Mouse (Mus musculus) T-helper 1 cell (primary cell): ENCODE measurements around the gene Tmprss7.

Source experiments
- in situ Hi-C: fragments of 300-600 bp; cut with MboI, MseI; formaldehyde crosslinking; loops from one replicate; pipeline ENCODE4 v1.15.1; 2025; ENCODE audit warnings: high pct_unique_total_duplicates

Tmprss7 gene

DNA sequence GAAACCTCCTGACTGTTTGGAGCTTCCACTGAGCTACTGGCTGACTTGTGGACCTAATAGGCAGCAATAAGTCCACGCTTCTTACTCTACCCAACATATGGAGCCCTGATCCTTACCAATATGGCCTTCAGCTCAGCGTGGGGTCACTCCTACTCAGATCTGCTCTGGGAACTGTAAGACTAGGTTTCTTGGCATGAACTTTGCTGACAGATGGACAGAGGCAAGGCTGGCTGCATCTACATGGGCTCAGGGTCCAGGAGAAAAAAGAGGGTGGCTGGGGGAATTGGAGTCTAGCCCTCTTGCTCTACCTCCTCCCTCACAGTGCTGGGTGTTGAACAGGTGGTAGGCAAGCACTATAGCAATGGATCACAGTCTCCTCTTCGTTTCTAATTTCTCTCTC, 6.6 kb downstream of the Tmprss7 start:
- in situ Hi-C loops, result no loop called here

- in situ Hi-C loops, result no loop called here
Measured at GRCm38 (mm10) chr16:45685295-45685694, 8.2 kb downstream of the Tmprss7 start.

- in situ Hi-C loops, result no loop called here
Measured at GRCm38 (mm10) chr16:45684815-45685214, 8.6 kb downstream of the Tmprss7 start.

DNA sequence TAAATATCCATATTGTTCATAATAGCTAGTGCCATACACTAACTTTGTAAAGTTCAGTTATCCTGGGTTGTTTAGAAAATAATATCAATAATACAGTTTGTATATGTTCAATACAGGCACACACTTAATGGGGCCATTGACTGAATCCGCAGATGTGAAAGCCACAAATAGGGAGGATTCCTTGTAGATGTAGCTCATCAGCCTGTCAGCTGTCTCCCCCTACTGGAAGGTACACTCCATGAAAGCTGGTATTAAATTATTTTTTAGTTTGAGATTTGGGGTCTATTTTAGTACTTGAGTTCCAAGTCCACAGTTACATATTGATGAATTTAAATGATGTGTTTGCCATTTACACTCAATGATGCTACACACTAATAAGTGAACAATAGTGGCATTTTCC, 17.0 kb downstream of the Tmprss7 start:
- in situ Hi-C loops, result loop anchor here (5.0 kb wide), 2 partner anchors 44 to 94 kb away; no protein-coding TSS in a partner anchor

DNA sequence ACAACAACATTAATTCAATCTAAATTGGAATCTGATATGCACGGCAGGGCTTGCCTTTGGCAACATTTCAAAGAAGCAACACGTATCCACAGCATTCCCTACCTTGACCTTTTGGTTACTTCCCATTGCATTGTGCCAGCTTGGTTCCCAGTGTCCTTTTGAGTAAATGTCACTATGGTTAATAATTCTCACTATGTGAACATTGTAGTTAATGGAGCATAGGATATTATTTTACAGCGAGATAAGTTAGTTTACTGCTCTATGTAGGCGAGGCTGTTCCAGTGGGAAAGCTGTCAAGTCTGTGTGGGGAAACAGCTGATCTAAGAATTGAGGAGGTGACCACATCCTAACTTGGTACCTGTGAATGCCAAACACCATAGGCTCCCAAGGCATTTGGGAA, 23.5 kb downstream of the Tmprss7 start:
- in situ Hi-C loops, result no loop called here

GRCm38 (mm10) chr16:45668178-45668577, 25.3 kb downstream of the Tmprss7 start:
- in situ Hi-C loops, result no loop called here

- in situ Hi-C loops, result no loop called here
Measured at GRCm38 (mm10) chr16:45666136-45666535, 27.3 kb downstream of the Tmprss7 start.

GRCm38 (mm10) chr16:45662381-45662780, 31.1 kb downstream of the Tmprss7 start:
- in situ Hi-C loops, result no loop called here

- in situ Hi-C loops, result no loop called here
Measured at GRCm38 (mm10) chr16:45659596-45659995, 33.9 kb downstream of the Tmprss7 start.

DNA sequence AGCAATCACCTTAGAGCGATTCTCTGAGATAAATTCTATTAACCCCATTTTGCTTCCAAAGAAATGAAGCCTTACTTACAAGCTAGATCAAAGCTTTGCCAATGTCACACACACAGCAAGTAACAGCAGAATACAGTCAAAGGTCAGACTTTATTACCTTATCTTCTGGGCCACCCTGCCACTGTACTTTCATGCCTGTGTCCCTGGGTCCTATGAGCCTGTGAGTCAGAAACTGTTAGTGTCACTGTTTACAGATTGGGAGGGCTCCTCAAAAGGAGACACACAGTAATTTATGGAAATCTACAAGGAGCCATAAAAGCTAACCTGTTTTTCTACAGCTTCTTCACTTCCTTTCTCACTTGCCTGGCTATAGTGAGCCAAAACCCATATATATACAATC, 35.2 kb downstream of the Tmprss7 start:
- in situ Hi-C loops, result no loop called here

- in situ Hi-C loops, result no loop called here
Measured at GRCm38 (mm10) chr16:45657574-45658159, 35.8 kb downstream of the Tmprss7 start.

DNA sequence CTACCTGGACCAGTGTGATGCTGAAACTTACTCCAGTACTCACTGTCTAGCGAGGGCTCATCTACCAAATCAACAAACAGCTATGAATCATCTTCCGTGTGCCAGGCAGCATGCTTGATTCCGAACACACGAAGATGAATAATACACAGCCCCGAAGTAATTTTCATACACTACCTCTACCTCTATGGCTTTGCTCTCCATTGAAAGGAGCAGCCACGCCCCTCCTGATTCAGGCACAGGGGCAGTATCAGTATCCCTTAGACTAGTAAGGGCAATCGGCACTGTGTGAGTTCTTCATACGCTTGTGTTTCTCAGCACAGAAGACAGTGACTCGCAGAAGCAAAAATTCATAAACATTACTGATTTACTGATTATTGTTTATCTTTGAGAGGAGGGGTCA, 39.0 kb downstream of the Tmprss7 start:
- in situ Hi-C loops, result no loop called here

DNA sequence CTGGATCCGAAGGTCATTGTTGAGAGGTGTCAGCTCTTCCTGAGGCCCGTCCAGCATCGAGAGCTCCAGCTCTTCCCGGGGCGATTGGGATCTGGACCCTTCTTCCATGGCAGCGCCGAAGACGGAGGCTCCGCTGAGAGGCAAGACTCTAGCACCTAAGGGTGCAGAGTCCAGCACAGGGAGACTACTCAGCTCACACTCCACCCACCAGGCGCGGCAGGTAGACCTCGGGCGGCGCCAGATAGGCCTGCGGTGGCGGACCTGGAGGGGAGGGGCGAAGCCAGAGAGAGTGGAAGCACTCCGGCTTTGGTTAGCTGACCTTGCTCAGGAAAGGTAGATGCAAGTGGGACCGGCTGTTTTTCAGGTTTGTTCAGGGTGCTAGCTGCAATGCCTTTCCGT, 39.5 kb downstream of the Tmprss7 start, which contains the start of gene BC016579:
Gene BC016579, minus strand, starts transcription at position 135 of the 399 bp plus-strand sequence.
- in situ Hi-C loops, result no loop called here

DNA sequence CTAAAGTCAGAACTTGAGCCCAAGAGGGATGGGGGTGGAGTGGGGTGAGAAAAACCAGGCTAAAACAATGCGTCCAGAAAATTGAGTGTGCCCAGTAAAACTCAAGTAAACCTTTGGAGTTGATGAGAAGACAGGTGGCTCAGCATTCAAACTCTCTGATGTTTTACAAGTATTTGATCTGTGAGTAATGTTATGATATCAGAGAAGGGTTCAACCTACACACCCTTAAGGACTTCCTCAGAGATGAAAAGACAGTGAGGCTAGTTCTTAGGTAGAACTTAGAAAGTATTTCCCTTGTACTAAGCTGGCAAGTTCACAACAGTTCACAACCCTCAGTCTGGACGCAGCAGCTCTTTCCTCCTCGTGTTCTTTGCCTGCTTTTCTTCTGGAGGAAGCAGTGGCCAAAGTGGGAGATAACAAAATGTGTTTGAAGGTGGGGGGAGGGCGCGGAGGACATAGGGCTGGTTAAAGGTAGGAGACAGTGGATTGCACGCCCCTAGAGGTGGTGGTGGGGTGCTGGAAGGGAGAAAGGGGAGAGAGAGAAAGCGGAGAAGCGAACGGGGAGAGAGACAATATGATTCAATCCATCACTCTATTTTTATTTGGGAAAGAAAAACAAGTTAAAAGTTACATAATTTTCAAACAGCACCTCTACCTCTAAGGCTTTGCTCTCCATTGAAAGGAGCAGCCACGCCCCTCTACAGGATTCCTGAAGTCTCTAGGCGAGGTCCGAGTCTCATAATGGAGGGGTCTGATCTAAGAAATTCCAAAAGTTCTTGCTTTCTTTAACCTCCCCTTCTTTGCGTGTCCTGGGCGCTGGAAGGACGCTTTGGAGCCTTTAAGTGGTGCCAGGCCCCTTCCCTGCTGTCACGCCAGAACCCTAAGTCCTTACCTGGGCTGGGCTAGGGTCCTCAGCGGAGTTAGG, 40.2 kb downstream of the Tmprss7 start:
- in situ Hi-C loops, result no loop called here

DNA sequence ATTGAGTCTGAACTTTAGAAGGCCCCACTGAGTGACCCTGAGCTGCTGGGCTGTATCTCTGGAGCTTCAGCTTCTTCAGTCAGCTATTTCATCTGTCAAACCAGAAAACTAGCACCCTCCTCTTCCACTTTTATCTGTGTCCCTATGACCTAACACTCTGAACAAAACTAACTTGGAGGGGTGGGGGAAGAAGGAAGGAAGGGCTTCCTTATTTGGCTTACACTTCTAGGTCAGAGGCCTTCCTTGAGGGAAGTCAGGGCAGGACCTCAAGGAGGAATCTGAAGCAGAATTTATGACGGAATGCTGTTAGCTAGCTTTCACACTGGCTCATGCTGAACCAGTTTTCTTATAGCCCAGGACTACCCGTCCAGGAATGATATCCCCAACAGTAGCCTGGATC, 42.0 kb downstream of the Tmprss7 start:
- in situ Hi-C loops, result no loop called here

DNA sequence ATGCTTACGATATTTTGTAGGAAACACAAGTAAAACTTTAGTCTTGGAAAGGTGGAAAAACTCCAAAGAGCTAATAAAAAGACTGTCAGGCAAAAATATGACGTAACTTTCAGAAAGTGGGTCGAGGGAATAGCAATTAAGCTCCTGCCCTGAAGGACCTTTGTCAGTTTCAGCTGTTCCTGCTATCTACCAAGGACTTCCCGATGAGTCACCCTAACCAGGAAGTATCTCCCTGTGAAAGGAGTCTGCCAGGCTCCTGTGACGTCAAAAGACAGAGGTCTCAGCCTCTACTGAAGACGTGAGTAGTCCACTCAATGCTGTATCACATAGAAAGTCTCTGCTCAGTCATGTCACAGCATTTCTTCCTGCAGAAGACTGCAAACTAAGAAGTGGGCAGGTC, 49.1 kb downstream of the Tmprss7 start:
- in situ Hi-C loops, result no loop called here

GRCm38 (mm10) chr16:45643944-45644343, 49.5 kb downstream of the Tmprss7 start:
- in situ Hi-C loops, result no loop called here

DNA sequence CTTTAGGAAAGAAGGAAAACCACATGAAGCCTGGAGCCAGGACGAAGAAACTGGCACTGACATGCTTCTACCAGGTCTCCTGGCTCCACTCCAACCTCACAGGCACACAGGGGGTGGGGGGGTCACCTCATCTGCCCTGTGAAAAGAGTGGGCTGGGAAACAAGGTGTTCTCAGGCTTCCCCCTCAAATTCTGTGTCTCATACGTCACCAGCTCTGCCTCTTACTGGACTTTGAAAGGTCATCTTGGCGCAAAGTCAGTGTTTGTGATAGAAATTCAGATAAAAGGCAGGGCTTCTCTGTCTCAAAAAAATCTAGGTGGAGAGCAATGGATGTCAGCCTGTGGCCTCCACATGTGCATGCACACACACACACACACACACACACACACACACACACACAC, 52.2 kb downstream of the Tmprss7 start:
- in situ Hi-C loops, result no loop called here

DNA sequence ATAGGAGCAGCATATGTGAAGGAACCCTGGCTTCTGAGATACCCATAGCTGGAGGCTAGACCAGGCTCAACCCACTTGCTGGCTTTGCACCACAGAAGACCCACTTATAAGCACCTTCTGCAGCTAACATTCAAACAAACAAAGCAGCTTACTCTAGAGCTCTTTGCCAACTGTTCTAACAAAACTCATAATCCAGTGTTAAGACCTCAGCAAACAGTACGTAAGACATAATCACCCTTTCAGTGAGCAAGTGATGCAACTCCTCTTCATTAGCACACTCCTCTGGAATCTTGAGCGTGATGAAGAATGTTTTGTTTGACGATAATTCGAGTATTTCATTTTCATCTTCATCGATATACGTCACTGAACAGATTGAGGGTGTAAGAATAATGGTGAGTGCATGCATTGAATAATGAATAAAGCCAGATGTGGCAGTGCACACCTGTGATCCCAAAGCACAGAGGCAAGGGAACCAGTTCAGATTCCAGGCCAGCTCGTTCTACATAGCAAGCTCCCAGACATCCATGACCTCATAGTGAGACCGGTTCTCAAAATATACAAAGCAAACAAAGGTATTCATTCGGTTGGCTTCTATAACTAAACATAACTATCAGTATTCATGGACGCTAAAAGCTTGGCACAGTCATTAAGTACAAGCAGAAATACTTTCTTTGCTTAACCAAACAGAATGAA, 53.2 kb downstream of the Tmprss7 start:
- in situ Hi-C loops, result no loop called here

- in situ Hi-C loops, result no loop called here
Measured at GRCm38 (mm10) chr16:45635826-45636225, 57.6 kb downstream of the Tmprss7 start.

DNA sequence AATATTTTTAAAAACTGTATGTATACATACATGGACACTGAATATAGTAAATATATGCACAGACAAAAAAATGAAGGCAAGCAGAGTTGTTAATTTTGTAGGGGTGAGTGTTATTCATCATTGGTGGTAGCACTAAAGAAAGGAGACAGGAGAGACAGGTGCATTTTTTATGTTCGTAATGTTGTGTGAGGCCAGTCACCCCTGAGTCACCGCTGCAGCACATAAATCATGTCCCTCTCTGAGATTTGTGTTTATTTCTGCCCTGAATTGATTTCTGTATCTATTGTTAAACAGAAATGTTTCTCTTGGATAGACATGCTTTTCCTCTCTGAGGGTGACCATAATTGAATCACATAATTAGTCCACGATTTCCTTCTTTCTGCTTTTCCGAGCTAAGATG, 61.0 kb downstream of the Tmprss7 start:
- in situ Hi-C loops, result loop anchor here (5.0 kb wide), 2 partner anchors 35 to 45 kb away; no protein-coding TSS in a partner anchor

DNA sequence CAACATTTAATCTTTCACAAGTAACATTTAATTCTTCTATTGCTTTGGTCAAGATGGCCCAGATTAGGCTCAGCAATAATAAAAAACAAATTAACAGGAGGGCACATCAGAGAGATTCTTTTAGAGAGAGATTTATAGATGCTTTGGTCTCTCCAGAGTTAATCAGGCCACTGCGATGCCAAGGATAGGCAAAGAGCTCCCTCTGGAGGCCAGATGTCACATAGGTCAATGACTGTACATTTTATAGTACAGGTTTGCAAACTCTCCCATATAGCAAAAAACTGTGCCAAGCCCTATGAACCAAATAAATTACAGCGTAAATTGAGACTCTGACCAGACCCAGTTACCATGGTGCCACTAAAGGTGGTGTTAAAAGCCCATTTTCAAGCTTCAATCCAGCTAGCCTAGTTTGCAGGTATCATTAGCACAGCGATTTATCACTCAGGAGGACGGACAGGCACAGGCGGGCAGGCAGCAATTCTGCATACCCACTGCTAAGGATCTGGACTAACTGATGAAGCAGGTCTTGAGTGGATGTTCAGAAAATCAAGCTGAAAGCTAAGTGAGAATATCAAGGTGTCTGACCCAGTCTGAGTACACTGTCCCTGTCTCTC, 63.0 kb downstream of the Tmprss7 start:
- in situ Hi-C loops, result loop anchor here (5.0 kb wide), 2 partner anchors 33 to 47 kb away; no protein-coding TSS in a partner anchor
